Mouse (Mus musculus) lung, postnatal 0 days (tissue): ENCODE measurements around the gene Setd1b. TPM values are rescaled to one million over a fixed set of nuclear protein-coding genes. Genes with fewer than 3 reads are reported as not detected.
A peak's percentile ranks its signal among the peaks of the same experiment; 100 is the strongest.

ENCODE experiments used
- ATAC-seq: fragments of 200-750 bp; cut with Nextera tagmentation; 2 replicates; pipeline ENCODE4 v1.8.0; 2017; ENCODE audit warnings: moderate library complexity
- DNase-seq: peaks from one replicate; pipeline ENCODE4 v3.0.0-alpha.2; 2016; ENCODE audit warnings: low spot score
- H3K27ac ChIP-seq: fragments of 300-500 bp; sonication (generic); 2 replicates; pipeline ENCODE4 v1.5.1; 2014; ENCODE audit warnings: antibody characterized with exemption, mild to moderate bottlenecking, low read length, mixed read lengths
- H3K27me3 ChIP-seq: fragments of 300-500 bp; sonication (generic); replicated peaks from 2 replicates; pipeline ENCODE4 v1.6.1; 2014; ENCODE audit warnings: low read length, mixed read lengths; ENCODE audit not compliant: insufficient read depth
- H3K36me3 ChIP-seq: fragments of 300-500 bp; sonication (generic); 2 replicates; pipeline ENCODE4 v1.6.1; 2014; ENCODE audit warnings: low read length, mixed read lengths; ENCODE audit not compliant: insufficient read depth
- H3K4me1 ChIP-seq: fragments of 300-500 bp; sonication (generic); 2 replicates; pipeline ENCODE4 v1.6.1; 2014; ENCODE audit warnings: antibody characterized with exemption, low read depth, low read length, mixed read lengths; ENCODE audit not compliant: insufficient read depth
- H3K4me2 ChIP-seq: fragments of 300-500 bp; sonication (generic); replicated peaks from 2 replicates; pipeline ENCODE4 v1.6.1; 2014; ENCODE audit warnings: low read depth, mild to moderate bottlenecking, low read length, moderate library complexity, mixed read lengths
- H3K4me3 ChIP-seq: fragments of 300-500 bp; sonication (generic); 2 replicates; pipeline ENCODE4 v1.5.1; 2014; ENCODE audit warnings: low read depth, low read length
- H3K9ac ChIP-seq: fragments of 300-500 bp; sonication (generic); replicated peaks from 2 replicates; pipeline ENCODE4 v1.6.1; 2014; ENCODE audit warnings: low read depth, mild to moderate bottlenecking
- H3K9me3 ChIP-seq: fragments of 300-500 bp; sonication (generic); 2 replicates; pipeline ENCODE4 v1.6.1; 2016; ENCODE audit warnings: low read length, mixed read lengths
- CTCF ChIP-seq: IDR thresholded peaks from 2 replicates; pipeline ENCODE4 v1.5.1; 2016; ENCODE audit warnings: antibody characterized with exemption, mild to moderate bottlenecking
- EP300 ChIP-seq: IDR thresholded peaks from 2 replicates; pipeline ENCODE4 v1.6.1; 2016; ENCODE audit warnings: antibody characterized with exemption, mild to moderate bottlenecking, control low read depth
- WGBS: fragments of 180-500 bp; shearing (Covaris S2); extraction: QIAGEN DNeasy Blood & Tissue Kit; methylation state at CpG from one replicate; pipeline ENCODE4 v1.1.7; 2014; 5-methylcytosine and 5-hydroxymethylcytosine counted together
- polyA plus RNA-seq: library from polyadenylated mRNA; unstranded; fragments of >200 nt; fragmentation: Nextera tagmentation; extraction: Ambion mirVana; gene quantifications from 2 replicates; pipeline ENCODE4 v1.2.1, GENCODE M21; 2015

Gene Setd1b
- polyA plus RNA-seq, 1 experiment from 2014 or later: 6.2 TPM

GRCm38 (mm10) chr5:123147569-123147968, 5.6 kb downstream of the Setd1b start:
- ATAC-seq (no peak), DNase-seq (no peak)
- Histone ChIP-seq H3K4me3 (no peak overlapping the region), H3K36me3 (peaks cover 14% of the 10 kb centered on the region), H3K27me3 (no peaks in the 10 kb centered on the region), H3K9me3 (no peaks in the 10 kb centered on the region), H3K4me2 (no peak overlapping the region), H3K4me1 (peaks cover 19% of the 10 kb centered on the region), H3K9ac (no peak overlapping the region), H3K27ac (no peak overlapping the region)
- WGBS: 81% methylated on average over 17 of the region's 17 CpGs
- TF ChIP-seq CTCF (no peak), EP300 (no peak)

GRCm38 (mm10) chr5:123148073-123148722, 6.2 kb downstream of the Setd1b start:
- Histone ChIP-seq H3K9me3 (no peaks in the 10 kb centered on the region), H3K9ac (no peak overlapping the region), H3K4me2 (no peak overlapping the region), H3K27me3 (no peaks in the 10 kb centered on the region), H3K27ac (no peak overlapping the region), H3K36me3 (peaks cover 19% of the 10 kb centered on the region), H3K4me3 (no peak overlapping the region), H3K4me1 (peaks cover 19% of the 10 kb centered on the region)
- 77% methylated on average over 25 of the region's 25 CpGs for WGBS
- TF ChIP-seq EP300 (no peak), CTCF (no peak)
- ATAC-seq: no peak
- DNase-seq: no peak

GRCm38 (mm10) chr5:123149451-123150400, 7.7 kb downstream of the Setd1b start:
- peak overlapping the region; percentile 26 for H3K4me3 ChIP-seq
- H3K4me1 ChIP-seq: peaks cover 11% of the 10 kb centered on the region
- 0 out of 2 replicates have a peak overlapping the region, but pooled peaks have one; percentile 19 for H3K9ac ChIP-seq
- peak overlapping the region; percentile 53 for H3K4me2 ChIP-seq
- WGBS: 3% methylated on average over 19 of the region's 19 CpGs
- no peaks in the 10 kb centered on the region for H3K9me3 ChIP-seq
- no peaks in the 10 kb centered on the region for H3K27me3 ChIP-seq
- TF ChIP-seq EP300: peak; percentile 47; the same call in 1 of the 2 replicates
- peak; percentile 97 for TF ChIP-seq CTCF
- peak; percentile 90 for ATAC-seq
- H3K27ac ChIP-seq: peak overlapping the region; percentile 47
- DNase-seq: peak; percentile 95
- peaks cover 19% of the 10 kb centered on the region for H3K36me3 ChIP-seq

- H3K9me3 ChIP-seq: no peaks in the 10 kb centered on the region
- no peak overlapping the region for H3K9ac ChIP-seq
- 19% methylated on average over 7 of the region's 7 CpGs for WGBS
- DNase-seq: peak; percentile 41
- peaks cover 19% of the 10 kb centered on the region for H3K36me3 ChIP-seq
- peak overlapping the region; percentile 53 for H3K4me2 ChIP-seq
- no peak for TF ChIP-seq CTCF
- no peak for TF ChIP-seq EP300
- no peaks in the 10 kb centered on the region for H3K27me3 ChIP-seq
- peaks cover 11% of the 10 kb centered on the region for H3K4me1 ChIP-seq
- ATAC-seq: 0 out of 2 replicates have a peak, but pooled peaks have one; percentile 6
- peak overlapping the region; percentile 26; the same call in 1 of the 2 replicates for H3K4me3 ChIP-seq
- H3K27ac ChIP-seq: peak overlapping the region; percentile 47
Observed at GRCm38 (mm10) chr5:123150641-123151040, 8.6 kb downstream of the Setd1b start.

- H3K4me1 ChIP-seq: peaks cover 11% of the 10 kb centered on the region
- ATAC-seq (peak; percentile 58), DNase-seq (peak; percentile 89)
- no peaks in the 10 kb centered on the region for H3K27me3 ChIP-seq
- H3K27ac ChIP-seq: peak overlapping the region; percentile 47
- peaks cover 19% of the 10 kb centered on the region for H3K36me3 ChIP-seq
- no peak overlapping the region for H3K9ac ChIP-seq
- no peaks in the 10 kb centered on the region for H3K9me3 ChIP-seq
- peak overlapping the region; percentile 26; the same call in 1 of the 2 replicates for H3K4me3 ChIP-seq
- H3K4me2 ChIP-seq: peak overlapping the region; percentile 53
- TF ChIP-seq EP300 (peak; percentile 7; the same call in 1 of the 2 replicates), CTCF (no peak)
- 13% methylated on average over 7 of the region's 7 CpGs for WGBS
Observed at GRCm38 (mm10) chr5:123151077-123151476, 9.1 kb downstream of the Setd1b start.

- H3K9ac ChIP-seq: no peak overlapping the region
- no peaks in the 10 kb centered on the region for H3K9me3 ChIP-seq
- H3K4me2 ChIP-seq: no peak overlapping the region
- H3K4me1 ChIP-seq: peaks cover 11% of the 10 kb centered on the region
- no peak for ATAC-seq
- no peak overlapping the region for H3K27ac ChIP-seq
- H3K36me3 ChIP-seq: peaks cover 13% of the 10 kb centered on the region
- H3K4me3 ChIP-seq: no peak overlapping the region
- TF ChIP-seq EP300: no peak
- no peak for TF ChIP-seq CTCF
- DNase-seq: no peak
- WGBS: 88% methylated on average over 17 of the region's 19 CpGs
- no peaks in the 10 kb centered on the region for H3K27me3 ChIP-seq
Observed at GRCm38 (mm10) chr5:123151707-123152362, 9.8 kb downstream of the Setd1b start.
